Mouse (Mus musculus): ENCODE measurements around the gene Cenpk. TPM values are rescaled to one million over a fixed set of nuclear protein-coding genes. Genes with fewer than 3 reads are reported as not detected.

The Cenpk gene
- total RNA-seq, 2 experiments from 2014 or later = 1.1 to 1.3 TPM

Other genes with a start within 250 kb of the Cenpk start
- 10 to 100 TPM; 23.9 to 26.5 TPM for gene Nln, start 119.0 kb upstream of the Cenpk start, total RNA-seq (2021)
- gene Sgtb, start 118.9 kb upstream of the Cenpk start, total RNA-seq (2021) = 100 to 1,000 TPM; 144 to 147 TPM
- 10 to 100 TPM; 53.5 to 56.0 TPM for gene Trappc13, start 50.1 kb upstream of the Cenpk start, total RNA-seq (2021)
- 10 to 100 TPM; 59.1 to 61.1 TPM for gene Trim23, start 49.8 kb upstream of the Cenpk start, total RNA-seq (2021)
- 10 to 100 TPM; 11.0 to 13.2 TPM for gene Ppwd1, start 232 bp downstream of the Cenpk start, total RNA-seq (2021)
- 1 to 10 TPM; 4.9 to 5.1 TPM for gene Adamts6, start 59.2 kb downstream of the Cenpk start, total RNA-seq (2021)